Mouse (Mus musculus) brain, embryonic 14.5 days (tissue): ENCODE measurements around the gene Xrcc6. TPM values are rescaled to one million over a fixed set of nuclear protein-coding genes. Genes with fewer than 3 reads are reported as not detected.
A peak's percentile ranks its signal among the peaks of the same experiment; 100 is the strongest.

Experiments
- DNase-seq: peaks from one replicate; pipeline ENCODE4 v3.0.0-alpha.2; 2011; ENCODE audit warnings: low read depth
- CTCF ChIP-seq: fragments of 200-500 bp; IDR thresholded peaks from 2 replicates; pipeline ENCODE4 v1.5.1; 2012; ENCODE audit warnings: inconsistent platforms, mild to moderate bottlenecking, moderate library complexity, borderline replicate concordance; ENCODE audit not compliant: insufficient read depth, insufficient read length; ENCODE audit errors: extremely low read depth
- POLR2A ChIP-seq: fragments of 200-500 bp; IDR thresholded peaks from 2 replicates; pipeline ENCODE4 v1.6.1; 2012; ENCODE audit warnings: mild to moderate bottlenecking, inconsistent platforms, borderline replicate concordance; ENCODE audit not compliant: poor library complexity, insufficient read depth, insufficient read length, severe bottlenecking; ENCODE audit errors: extremely low read depth
- polyA plus RNA-seq: library from polyadenylated mRNA; depleted of rRNA; stranded (reverse); fragments of >200 nt; gene quantifications from 2 replicates; pipeline ENCODE4 v1.2.3, GENCODE M21; 2012; rRNA removed

Xrcc6 gene
- polyA plus RNA-seq, result 22.5 and 27.6 TPM in 2 replicates

DNA sequence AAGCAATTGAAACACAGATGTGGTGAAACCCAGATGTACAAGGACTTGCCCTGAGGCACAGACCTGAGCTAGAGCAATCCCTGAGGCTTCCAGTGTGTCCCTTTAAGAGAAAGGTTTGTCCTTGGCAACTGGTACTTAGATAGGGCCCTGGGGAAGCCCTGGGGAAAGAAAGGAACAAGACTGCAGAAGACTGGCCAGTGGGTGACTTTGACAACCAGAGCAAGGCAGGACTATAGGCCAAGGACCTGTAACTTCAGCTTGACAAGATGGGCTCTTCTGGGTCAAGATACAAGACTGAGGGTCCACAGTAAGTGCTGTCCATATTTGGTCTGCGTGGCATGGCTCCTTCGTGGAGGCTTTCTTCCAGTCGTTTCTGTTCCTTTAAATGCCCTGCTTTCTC lies at the start of gene Xrcc6:
Gene Xrcc6 (plus strand): TSS at position 190 of the 400 bp plus-strand sequence.
- TF ChIP-seq CTCF (no peak), POLR2A (no peak)
- no peak for DNase-seq

DNA sequence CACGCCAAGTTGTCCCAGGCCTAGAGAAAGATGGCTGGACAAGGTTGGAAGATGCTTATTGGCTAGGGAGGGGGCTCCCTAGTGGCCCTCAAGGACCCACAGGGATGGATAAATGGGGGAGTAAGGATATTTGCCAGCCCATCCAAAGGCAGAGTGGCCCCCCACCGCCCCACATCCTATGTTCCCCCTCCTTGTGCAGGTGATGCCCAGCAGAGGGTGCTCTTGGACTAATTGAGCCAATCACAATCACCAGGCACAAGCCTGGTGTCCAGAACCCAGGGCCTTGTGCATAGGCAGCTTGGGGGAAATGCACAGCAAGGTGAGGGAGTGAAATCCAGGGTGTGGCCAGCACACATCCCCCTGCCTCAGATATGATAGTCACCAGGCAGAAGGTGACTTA lies 49.4 kb upstream of the Xrcc6 start:
- TF ChIP-seq POLR2A, result no peak
- TF ChIP-seq CTCF, result peak; percentile 74
- DNase-seq, result peak; percentile 72

DNA sequence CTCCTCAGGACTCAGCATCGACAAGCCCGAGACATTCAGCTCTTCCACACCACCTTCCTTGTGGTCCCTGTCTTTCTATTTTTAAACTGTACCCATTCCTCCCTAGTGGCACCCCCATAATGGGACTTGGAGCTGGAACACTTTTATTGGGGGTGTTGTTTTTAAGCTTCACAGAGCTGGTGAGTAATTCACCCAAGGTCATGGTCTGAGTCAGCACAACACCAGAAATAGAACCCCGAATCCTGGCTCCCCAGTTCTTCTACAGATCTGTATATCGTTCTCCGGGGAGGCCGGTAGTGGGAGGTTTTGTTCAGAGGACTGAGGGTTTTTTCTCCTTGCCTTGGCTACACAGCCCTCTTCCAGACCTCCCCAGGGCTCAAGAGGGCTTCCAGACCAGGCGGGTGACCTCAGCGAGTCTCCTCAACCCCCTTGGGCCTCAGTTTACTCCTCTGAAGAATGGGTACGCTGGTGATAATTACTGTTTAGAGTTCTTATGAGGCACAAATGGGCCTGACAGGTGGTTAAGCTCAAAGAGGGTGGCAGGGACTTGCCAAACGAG lies 48.4 kb upstream of the Xrcc6 start:
- no peak for DNase-seq
- TF ChIP-seq CTCF, result no peak
- no peak for TF ChIP-seq POLR2A

DNA sequence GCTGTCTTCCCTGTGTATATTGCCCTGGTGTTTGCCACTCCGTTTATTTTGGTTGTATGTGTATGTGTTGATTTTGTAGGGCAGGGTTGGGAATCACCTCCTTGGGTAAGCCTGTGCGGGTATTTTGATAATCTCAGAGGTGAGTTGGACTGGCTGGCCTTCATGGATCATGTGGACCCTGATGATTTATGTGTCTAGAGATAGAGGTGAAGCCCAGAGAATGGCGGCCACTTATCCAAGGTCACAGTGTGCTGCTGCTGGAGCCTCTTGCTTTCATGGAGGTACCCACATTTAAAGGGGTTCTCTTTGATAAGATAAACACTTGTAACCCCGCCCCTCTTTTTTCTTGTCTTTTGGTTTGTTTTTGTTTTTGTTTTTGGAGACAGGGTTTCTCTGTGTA lies 47.9 kb upstream of the Xrcc6 start:
- TF ChIP-seq POLR2A, result no peak
- no peak for TF ChIP-seq CTCF
- DNase-seq, result no peak

DNA sequence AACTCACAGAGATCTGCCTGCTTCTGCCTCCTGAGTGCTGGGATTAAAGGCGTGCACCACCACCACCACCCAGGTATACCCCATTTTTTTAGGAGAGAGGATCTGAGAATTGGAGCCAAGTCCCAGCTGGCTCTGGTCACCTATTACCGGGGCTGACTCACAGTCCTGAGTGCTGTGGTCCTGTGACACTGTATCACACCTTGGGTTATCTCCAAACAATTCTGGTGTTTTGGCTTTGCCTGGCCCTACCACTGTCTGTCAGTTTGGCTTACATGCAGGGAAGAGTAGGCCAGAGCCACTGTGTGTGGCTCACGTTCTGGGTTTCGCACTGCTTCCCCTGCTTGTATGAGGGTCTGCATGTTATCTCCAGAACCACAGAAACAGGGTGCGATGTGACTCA lies 47.4 kb upstream of the Xrcc6 start:
- TF ChIP-seq POLR2A, result no peak
- no peak for TF ChIP-seq CTCF
- DNase-seq, result no peak

DNA sequence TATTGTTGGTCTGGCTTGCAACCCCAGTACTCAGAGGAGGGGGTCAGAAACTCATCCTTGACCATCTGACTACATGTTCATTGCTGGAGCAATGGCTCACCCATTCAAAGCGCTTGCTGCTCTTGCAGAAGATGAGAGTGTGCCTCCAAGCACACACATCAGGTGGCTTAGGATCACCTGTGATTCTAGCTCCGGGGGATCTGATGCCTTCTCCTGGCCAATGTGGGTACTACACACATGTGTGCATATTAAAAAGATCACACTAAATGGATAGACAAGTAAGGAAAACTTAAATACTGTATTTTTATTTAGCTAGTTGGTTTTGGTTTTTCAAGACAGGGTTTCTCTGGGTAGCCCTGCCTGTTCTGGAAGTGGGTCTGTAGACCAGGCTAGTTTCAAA lies 46.6 kb upstream of the Xrcc6 start:
- DNase-seq, result no peak
- TF ChIP-seq CTCF (peak; percentile 9; the same call in 1 of the 2 replicates), POLR2A (no peak)

DNA sequence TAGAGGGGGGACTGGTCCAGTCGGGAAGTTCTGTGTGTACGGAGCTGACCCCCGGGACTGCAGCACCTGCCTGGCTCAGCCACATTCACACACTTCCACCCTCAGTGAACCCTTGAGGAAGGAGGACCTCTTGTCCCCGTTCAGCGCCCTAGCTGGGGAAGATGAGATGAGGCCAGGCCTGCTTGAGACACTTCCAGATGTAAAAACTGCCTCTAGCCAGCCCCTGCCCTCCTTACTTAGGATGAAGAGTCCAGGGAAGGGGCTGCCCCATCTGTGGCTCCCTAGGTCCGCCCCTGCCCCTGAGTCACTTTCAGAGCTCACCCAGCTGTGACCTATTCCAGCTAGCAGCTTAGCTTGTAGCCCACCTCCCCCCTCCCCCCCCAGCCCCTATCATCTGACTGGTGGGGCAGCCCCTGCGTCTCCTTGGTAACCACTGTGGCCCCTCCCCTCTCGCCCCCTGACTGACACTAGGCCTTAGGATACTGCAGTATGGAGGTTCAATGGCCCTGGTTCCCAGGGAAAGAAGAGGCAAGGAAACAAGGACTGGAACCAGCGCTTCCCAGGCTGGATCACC lies 44.4 kb upstream of the Xrcc6 start:
- TF ChIP-seq CTCF (no peak), POLR2A (no peak)
- DNase-seq, result peak; percentile 49

DNA sequence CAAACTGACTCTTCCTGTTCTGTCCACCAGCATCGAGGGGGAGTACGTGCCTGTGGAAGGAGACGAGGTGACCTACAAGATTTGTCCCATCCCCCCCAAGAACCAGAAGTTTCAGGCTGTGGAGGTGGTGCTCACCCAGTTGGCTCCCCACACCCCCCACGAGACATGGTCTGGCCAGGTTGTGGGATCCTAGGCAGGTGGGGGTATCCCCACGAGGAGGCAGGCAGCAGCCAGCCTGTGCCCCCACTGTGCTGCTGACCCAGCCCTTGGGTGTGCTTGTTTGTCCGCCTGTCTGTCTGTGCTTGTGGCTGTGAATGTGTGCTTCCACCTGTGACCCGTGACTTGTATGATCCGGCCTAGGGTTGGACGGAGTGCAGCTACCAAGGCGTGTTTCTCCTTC lies 38.6 kb upstream of the Xrcc6 start:
- DNase-seq, result no peak
- TF ChIP-seq CTCF (no peak), POLR2A (no peak)

DNA sequence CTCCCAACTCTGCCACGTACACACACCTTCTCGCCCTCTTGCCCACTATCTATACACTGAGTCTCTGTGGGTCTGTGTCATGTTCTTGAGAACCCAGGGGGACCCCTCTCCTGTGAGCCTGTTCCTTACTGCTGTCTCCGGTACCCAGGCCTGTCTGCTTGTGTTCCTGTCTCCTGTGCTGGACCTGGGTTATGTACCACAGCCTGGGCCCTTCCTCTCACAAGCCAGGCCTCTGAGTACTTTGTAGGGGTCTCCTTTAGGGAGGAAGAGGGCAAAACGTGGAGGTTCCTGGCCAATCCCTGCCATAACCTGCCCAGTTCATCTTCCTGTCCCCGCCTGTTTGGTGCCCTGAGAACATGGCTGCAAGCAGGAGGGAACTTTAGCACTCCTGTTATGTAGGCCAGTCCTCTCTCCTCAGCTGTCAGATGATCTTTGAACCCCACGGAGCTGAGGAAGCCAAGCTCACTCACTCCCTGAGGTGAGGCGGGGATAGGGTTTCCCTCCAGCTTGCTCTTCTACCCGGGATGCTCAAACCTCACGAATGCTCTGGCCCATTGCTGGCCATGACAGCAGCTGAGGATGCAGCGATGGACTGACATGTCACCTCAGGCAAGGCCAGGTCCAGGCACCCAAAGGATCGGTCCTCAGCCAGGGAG lies 38.0 kb upstream of the Xrcc6 start:
- no peak for DNase-seq
- TF ChIP-seq CTCF, result no peak
- no peak for TF ChIP-seq POLR2A

DNA sequence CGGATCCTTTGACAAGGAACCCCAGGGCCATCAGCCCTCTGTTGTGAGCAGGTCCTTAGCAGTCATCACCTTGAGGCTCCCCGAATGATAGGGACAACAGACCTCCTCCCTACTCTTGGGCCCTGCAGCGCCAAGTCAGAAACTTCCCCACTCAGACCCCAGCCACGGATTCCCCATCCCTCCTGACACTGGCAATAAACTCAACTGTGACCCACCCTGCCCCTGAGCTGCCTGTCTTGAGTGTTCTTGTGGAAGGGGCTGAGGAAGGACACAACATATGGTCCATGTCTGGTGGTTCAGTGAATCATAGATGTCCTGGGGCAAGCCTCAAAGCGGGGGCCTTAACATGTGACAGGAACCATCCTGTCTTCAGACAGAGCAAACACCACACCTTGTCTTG lies 36.9 kb upstream of the Xrcc6 start:
- DNase-seq, result no peak
- TF ChIP-seq POLR2A (no peak), CTCF (no peak)

DNA sequence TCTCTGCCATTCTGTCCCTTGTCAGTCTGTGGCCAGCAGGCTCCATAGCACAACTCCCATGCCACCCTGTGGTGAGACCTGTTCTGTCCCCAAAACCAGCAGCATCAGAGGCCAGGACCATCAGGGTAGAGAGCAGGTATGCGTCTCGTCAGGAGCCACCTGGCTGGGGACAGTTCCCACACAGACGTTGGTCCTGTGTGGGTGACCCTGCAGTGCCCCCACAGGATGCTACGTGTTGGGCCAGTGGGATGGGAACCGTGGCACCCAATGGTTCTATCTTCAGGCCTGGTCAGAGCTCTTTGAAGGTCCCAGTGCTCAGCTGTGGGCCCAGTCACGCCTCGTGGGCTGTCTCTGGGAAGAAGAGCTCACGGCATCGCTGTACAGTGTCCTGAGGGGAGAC lies 36.5 kb upstream of the Xrcc6 start:
- no peak for TF ChIP-seq CTCF
- no peak for TF ChIP-seq POLR2A
- DNase-seq, result no peak

DNA sequence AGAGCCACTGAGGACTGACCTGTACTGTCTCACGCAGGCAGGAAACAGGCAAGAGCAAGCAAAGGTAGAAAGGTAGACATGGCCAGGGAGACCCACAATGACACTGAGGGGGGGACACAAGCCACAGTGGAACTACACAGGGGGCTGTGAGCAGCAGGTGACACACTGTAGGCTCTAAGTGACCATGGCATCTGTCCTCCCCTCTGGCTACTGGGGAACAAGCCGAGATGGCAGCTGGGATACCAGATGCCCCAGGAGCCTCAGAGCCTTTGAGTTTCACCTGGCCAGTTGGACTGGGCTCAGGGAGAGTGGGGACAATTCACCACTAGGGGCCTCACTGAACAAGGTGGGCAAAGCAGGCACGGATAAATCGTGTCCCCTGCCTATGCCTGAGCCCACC lies 35.3 kb upstream of the Xrcc6 start:
- TF ChIP-seq CTCF (no peak), POLR2A (no peak)
- no peak for DNase-seq

DNA sequence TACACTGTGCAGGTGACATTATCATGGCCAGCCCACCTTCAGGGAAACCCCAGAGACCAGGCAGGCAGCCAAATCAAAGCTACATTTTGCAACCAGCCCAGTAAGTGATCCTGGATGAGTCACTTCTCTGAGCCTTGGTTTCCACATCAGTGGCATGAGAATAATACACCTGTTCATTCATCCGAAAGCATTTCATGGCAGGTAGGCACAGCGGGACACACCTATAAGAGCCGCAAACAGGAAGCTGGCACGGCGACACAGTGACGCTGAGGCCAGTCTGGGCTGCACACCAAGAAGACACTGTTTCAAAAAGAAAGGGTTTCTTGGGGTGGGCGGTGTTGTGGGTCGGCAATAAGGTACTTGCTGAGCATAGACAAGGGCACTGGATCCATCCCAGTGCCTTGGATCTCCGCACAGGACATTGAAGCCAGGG lies 33.5 kb upstream of the Xrcc6 start:
- TF ChIP-seq CTCF (no peak), POLR2A (no peak)
- DNase-seq, result no peak

DNA sequence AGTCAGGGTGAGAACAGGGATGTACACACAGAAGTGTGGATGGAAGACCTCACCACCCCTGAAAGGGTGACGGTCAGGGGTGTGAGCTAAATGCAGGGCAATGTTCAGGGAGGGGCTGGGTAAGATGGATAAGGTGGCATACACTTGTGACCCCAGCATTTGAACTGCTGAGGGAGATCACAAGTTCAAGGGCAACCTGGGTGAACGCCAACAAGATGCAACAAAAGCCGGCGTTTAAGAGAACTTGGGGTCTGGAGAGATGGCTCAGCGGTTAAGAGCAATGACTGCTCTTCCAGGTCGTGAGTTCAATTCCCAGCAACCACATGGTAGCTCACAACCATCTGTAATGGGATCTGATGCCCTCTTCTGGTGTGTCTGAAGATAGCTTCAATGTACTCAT lies 32.9 kb upstream of the Xrcc6 start:
- DNase-seq, result no peak
- no peak for TF ChIP-seq POLR2A
- no peak for TF ChIP-seq CTCF
